Mouse (Mus musculus) liver, adult 2 months (tissue): ENCODE results near the gene Cntnap1.
A peak's percentile ranks its signal among the peaks of the same experiment; 100 is the strongest.

ENCODE experiments used
- CTCF ChIP-seq: fragments of 200-500 bp; IDR thresholded peaks from 2 replicates; pipeline ENCODE4 v1.5.1; 2011; ENCODE audit warnings: low read depth, low read length, control low read depth
- POLR2A ChIP-seq: fragments of 200-500 bp; IDR thresholded peaks from 2 replicates; pipeline ENCODE4 v1.6.1; 2011; ENCODE audit warnings: low read length, control low read depth; ENCODE audit not compliant: insufficient read depth; ENCODE audit errors: extremely low read depth

GRCm38 (mm10) chr11:101176117-101176691, 5.9 kb downstream of the Cntnap1 start:
- TF ChIP-seq CTCF (peak; percentile 54), POLR2A (no peak)
